Mouse (Mus musculus) erythroblast, embryonic 14.5 days (primary cell): ENCODE measurements around the gene 1700013H16Rik.

ENCODE experiments used
- GATA1 ChIP-seq: IDR thresholded peaks from 2 replicates; pipeline ENCODE4 v1.6.1; 2012; ENCODE audit warnings: low read length, inconsistent platforms, mixed read lengths
- TAL1 ChIP-seq: IDR thresholded peaks from 3 replicates; pipeline ENCODE4 v1.6.1; 2012; ENCODE audit warnings: low read length, inconsistent platforms, mixed read lengths

DNA sequence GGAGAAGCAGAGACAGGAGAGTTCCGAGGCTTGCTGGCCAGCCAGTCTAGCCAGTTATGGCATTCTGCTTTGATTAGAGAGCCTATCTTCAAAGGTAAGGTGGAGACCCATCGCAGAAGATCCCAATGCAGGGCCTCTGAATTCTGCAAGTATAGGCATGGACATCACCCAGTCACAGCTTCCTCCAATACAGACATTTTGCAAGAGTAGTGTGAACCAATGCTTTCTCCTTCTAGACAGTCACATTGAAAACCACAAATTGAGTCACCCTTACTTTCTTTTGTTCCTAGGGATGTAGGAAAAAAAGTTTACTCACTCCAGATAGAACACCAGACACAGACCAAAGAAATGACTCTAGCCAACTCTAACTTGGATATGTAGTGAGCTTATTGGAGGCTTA is 28.7 kb downstream of the 1700013H16Rik start:
- TF ChIP-seq GATA1 (no peak), TAL1 (no peak)
